16 mouse cellular contexts compared by ENCODE assay signal in the genomic region with DNA sequence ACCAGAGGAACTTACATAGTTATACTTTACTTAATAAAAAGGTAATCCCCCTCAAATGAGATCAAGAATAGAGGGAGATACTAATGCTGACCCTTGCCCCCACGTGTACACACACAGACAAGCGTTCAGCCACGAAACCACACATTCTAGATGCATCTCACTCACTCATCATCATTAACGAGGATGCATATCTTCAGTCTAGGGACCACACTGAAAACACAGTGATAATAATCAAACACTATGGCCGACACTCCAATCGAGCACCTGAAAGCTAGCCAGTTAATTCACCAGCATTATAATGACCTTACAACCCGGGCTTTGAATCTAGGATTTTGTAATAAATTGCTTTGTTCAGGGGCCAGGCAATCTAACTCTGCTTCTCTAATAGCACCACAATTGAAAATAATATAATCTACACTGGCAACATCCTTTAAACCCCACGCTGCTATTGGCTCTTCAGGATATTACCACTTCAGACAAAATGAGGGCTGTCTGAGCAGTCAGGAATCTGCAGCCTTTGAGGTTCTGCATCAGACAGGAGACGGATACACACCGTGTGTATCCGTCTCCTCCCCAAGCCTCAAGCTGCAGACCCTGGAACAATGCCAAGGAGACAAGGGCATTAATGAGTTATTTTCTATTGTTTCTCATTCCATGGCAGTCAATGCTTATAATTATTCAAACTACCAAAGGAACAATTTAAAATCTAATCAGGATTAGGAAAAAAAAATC.
A peak's percentile ranks its signal among the peaks of the same experiment; 100 is the strongest.
DNase-seq lines count a peak whose midpoint lies in the region; ATAC-seq lines count a peak whose summit lies in the region.
"Had no signal": no experiment of that assay in that cellular context is flagged by ENCODE, and none has a peak within 500 bp of the region (broad histone marks: within the 10 kb centered on the region; RNA-seq: fewer than 3 reads in every experiment).

No protein-coding gene starts in this region.

- WGBS in forebrain, embryonic 15.5 days, result 20% methylated on average over 11 of the region's 11 CpGs
- 27% methylated on average over 11 of the region's 11 CpGs for WGBS in midbrain, embryonic 16.5 days

- peaks cover 17% of the 10 kb centered on the region for H3K4me1 ChIP-seq in forebrain, embryonic 15.5 days
- peaks cover 12% of the 10 kb centered on the region for H3K4me1 ChIP-seq in midbrain, embryonic 16.5 days (ENCODE audit: control insufficient read depth, insufficient read depth, low read length)
- H3K4me1 ChIP-seq: limb, embryonic 10.5 days; stomach, embryonic 15.5 days had no signal

- 0 out of 2 replicates have a peak overlapping the region, but pooled peaks have one; percentile 21 for H3K4me2 ChIP-seq in forebrain, embryonic 15.5 days (replicated peaks)
- H3K4me2 ChIP-seq in midbrain, embryonic 16.5 days (ENCODE audit: low read length), result peak overlapping the region; percentile 36
- H3K4me2 ChIP-seq: stomach, embryonic 15.5 days had no signal

- H3K9me3 ChIP-seq in forebrain, embryonic 15.5 days, result no peaks in the 10 kb centered on the region
- H3K9me3 ChIP-seq in midbrain, embryonic 16.5 days (replicated peaks; ENCODE audit: control insufficient read depth, low read length, poor library complexity, severe bottlenecking), result no peaks in the 10 kb centered on the region
- H3K9me3 ChIP-seq: limb, embryonic 10.5 days; stomach, embryonic 15.5 days had no signal

- H3K27ac ChIP-seq in forebrain, embryonic 15.5 days (replicated peaks), result peak overlapping the region; percentile 76
- H3K27ac ChIP-seq in midbrain, embryonic 16.5 days (ENCODE audit: low read length), result peak overlapping the region; percentile 75
- H3K27ac ChIP-seq: limb, embryonic 10.5 days; stomach, embryonic 15.5 days had no signal

- intact Hi-C loops in left cerebral cortex, postnatal 25 days (cut with DNase I), result no loop called here

- no peak overlapping the region for H3K9ac ChIP-seq in forebrain, embryonic 15.5 days (replicated peaks)
- 0 out of 2 replicates have a peak overlapping the region, but pooled peaks have one; percentile 25 for H3K9ac ChIP-seq in midbrain, embryonic 16.5 days (ENCODE audit: low read depth, low read length)
- H3K9ac ChIP-seq: stomach, embryonic 15.5 days had no signal

- no peaks in the 10 kb centered on the region for H3K36me3 ChIP-seq in forebrain, embryonic 15.5 days
- H3K36me3 ChIP-seq in midbrain, embryonic 16.5 days (ENCODE audit: control insufficient read depth, insufficient read depth, low read length), result no peaks in the 10 kb centered on the region
- H3K36me3 ChIP-seq: limb, embryonic 10.5 days; stomach, embryonic 15.5 days had no signal

- H3K27me3 ChIP-seq in forebrain, embryonic 15.5 days, result no peaks in the 10 kb centered on the region
- H3K27me3 ChIP-seq in midbrain, embryonic 16.5 days (ENCODE audit: control insufficient read depth, insufficient read depth, low read depth, low read length), result no peaks in the 10 kb centered on the region
- H3K27me3 ChIP-seq: stomach, embryonic 15.5 days had no signal

- DNase-seq in cerebellum, postnatal 10 days, result peak; percentile 62 to 69
- DNase-seq in cerebellum, adult 11 months, result no peak
- peak; percentile 33 for DNase-seq in kidney, postnatal 14 days
- DNase-seq in kidney, adult 8-10 months, result no peak
- no peak for DNase-seq in left cerebral cortex, postnatal 25 days (ENCODE audit: low spot score in 2 of 2)
- DNase-seq: cerebellum, postnatal 36 days; gastrocnemius, postnatal 36 days; lung, adult 18-20 months; right cerebral cortex, postnatal 25 days had no signal

- no peak overlapping the region for H3K4me3 ChIP-seq in forebrain, embryonic 15.5 days
- no peak overlapping the region for H3K4me3 ChIP-seq in midbrain, embryonic 16.5 days (ENCODE audit: low read depth, low read length)
- H3K4me3 ChIP-seq: limb, embryonic 10.5 days; myocyte; stomach, embryonic 15.5 days had no signal

- peak; percentile 95 for ATAC-seq in forebrain, embryonic 15.5 days (replicated peaks)
- peak; percentile 95 for ATAC-seq in midbrain, embryonic 16.5 days
- ATAC-seq in inflammation-experienced regulatory T-cells, adult 6 months, result no peak
- ATAC-seq: activated CD4-positive, CD25-positive, alpha-beta regulatory T cell, adult 4 months had no signal

Comparison
In these comparisons a context has a peak if more than half of its experiments do, and no peak if none do; other contexts are left out.
1. DNase-seq: peak in cerebellum, postnatal 10 days (2 of 2) and kidney, postnatal 14 days (single experiment); none in cerebellum, adult 11 months (single experiment), kidney, adult 8-10 months (0 of 2) and left cerebral cortex, postnatal 25 days (0 of 2).